Mouse (Mus musculus) intestine, embryonic 14.5 days (tissue): Measurements from ENCODE around the gene Dusp19. TPM values are rescaled to one million over a fixed set of nuclear protein-coding genes. Genes with fewer than 3 reads are reported as not detected.

Source experiments
- ATAC-seq: fragments of 200-750 bp; cut with Nextera tagmentation; replicated peaks from 2 replicates; pipeline ENCODE4 v1.8.0; 2017; ENCODE audit warnings: low read depth, moderate number of reproducible peaks, moderate TSS enrichment, moderate library complexity; ENCODE audit not compliant: low FRiP score, low TSS enrichment
- DNase-seq: peaks from one replicate; pipeline ENCODE4 v3.0.0-alpha.2; 2018; ENCODE audit warnings: low spot score
- H3K27ac ChIP-seq: fragments of 300-500 bp; sonication (generic); 2 replicates; pipeline ENCODE4 v1.5.1; 2014; ENCODE audit warnings: low read depth, mild to moderate bottlenecking, control low read depth
- H3K27me3 ChIP-seq: fragments of 300-500 bp; sonication (generic); replicated peaks from 2 replicates; pipeline ENCODE4 v1.6.1; 2014; ENCODE audit warnings: low read length, control low read depth; ENCODE audit not compliant: control insufficient read depth, insufficient read depth
- H3K36me3 ChIP-seq: fragments of 300-500 bp; sonication (generic); 2 replicates; pipeline ENCODE4 v1.6.1; 2014; ENCODE audit warnings: low read length, control low read depth; ENCODE audit not compliant: control insufficient read depth, insufficient read depth
- H3K4me1 ChIP-seq: fragments of 300-500 bp; sonication (generic); replicated peaks from 2 replicates; pipeline ENCODE4 v1.6.1; 2014; ENCODE audit warnings: low read length, control low read depth, mixed read lengths; ENCODE audit not compliant: control insufficient read depth, insufficient read depth
- H3K4me2 ChIP-seq: fragments of 300-500 bp; sonication (generic); 2 replicates; pipeline ENCODE4 v1.6.1; 2014; ENCODE audit warnings: low read length
- H3K4me3 ChIP-seq: fragments of 300-500 bp; sonication (generic); 2 replicates; pipeline ENCODE4 v1.5.1; 2014; ENCODE audit warnings: low read depth, low read length, control low read depth, mixed read lengths
- H3K9ac ChIP-seq: fragments of 300-500 bp; sonication (generic); 2 replicates; pipeline ENCODE4 v1.6.1; 2014; ENCODE audit warnings: mild to moderate bottlenecking, low read length
- H3K9me3 ChIP-seq: fragments of 300-500 bp; sonication (generic); 2 replicates; pipeline ENCODE4 v1.6.1; 2016; ENCODE audit warnings: low read length, control low read depth; ENCODE audit not compliant: control insufficient read depth
- WGBS: fragments of 180-500 bp; shearing (Covaris S2); extraction: QIAGEN DNeasy Blood & Tissue Kit; methylation state at CpG from one replicate; pipeline ENCODE4 v1.1.7; 2014; 5-methylcytosine and 5-hydroxymethylcytosine counted together
- polyA plus RNA-seq: library from polyadenylated mRNA; unstranded; fragments of >200 nt; fragmentation: Nextera tagmentation; extraction: Ambion mirVana; gene quantifications from 2 replicates; pipeline ENCODE4 v1.2.1, GENCODE M21; 2014

The Dusp19 gene
- 16.4 and 19.5 TPM in 2 replicates for polyA plus RNA-seq

DNA sequence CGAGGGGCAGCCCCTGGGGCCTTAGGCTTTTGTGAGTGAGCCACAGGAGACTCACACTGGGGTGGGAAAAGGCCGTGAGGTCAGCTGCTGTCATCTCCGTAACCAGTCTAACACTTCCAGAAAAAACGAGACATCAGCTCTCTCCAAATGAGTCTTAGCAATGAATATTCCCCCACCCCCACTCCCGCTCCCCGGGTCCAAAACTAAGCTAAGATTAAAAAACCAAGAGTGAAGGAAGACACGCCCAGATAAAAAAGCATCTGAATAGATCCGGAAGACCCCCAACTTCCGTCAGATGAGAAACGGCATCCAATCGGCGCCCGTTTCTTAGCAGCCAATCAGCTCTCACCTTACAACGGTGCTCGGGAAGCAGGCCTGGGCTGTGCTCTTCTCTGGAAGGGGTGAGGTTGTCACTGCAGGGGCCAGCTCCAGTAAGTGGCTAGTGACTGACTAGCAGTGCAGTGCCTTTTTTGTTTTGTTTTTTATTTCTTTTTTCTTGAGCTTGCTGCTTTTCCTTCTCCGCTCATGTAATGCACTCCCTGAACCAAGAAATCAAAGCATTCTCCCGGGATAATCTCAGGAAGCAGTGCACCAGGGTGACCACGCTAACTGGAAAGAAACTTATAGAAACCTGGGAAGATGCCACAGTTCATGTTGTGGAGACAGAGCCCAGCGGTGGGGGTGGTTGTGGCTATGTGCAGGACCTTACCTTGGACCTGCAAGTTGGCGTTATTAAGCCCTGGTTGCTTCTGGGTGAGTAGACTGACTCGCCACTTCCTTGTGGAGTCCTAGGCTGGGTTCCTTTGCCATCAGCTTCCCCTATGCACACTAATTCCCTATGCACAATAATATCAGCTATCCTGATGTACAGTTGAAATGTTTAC, at the start of gene Dusp19, which contains the start of gene Nup35:
TSS of gene Dusp19 (plus strand) at position 192 of the 884 bp plus-strand sequence.
TSS of gene Nup35 (plus strand) at position 383 of the 884 bp plus-strand sequence.
- H3K9ac ChIP-seq: peak within 1 kb of the TSS; percentile 79
- H3K4me3 ChIP-seq: peak within 1 kb of the TSS; percentile 68
- H3K4me2 ChIP-seq: peak within 1 kb of the TSS; percentile 71
- WGBS: 2% methylated on average over 21 of the region's 21 CpGs
- no peaks in the 10 kb centered on the region for H3K27me3 ChIP-seq
- no peaks in the 10 kb centered on the region for H3K9me3 ChIP-seq
- peak; percentile 99 for ATAC-seq
- H3K27ac ChIP-seq: peak within 1 kb of the TSS; percentile 64
- H3K4me1 ChIP-seq: peaks cover 11% of the 10 kb centered on the region
- no peaks in the 10 kb centered on the region for H3K36me3 ChIP-seq
- DNase-seq: peak; percentile 95

DNA sequence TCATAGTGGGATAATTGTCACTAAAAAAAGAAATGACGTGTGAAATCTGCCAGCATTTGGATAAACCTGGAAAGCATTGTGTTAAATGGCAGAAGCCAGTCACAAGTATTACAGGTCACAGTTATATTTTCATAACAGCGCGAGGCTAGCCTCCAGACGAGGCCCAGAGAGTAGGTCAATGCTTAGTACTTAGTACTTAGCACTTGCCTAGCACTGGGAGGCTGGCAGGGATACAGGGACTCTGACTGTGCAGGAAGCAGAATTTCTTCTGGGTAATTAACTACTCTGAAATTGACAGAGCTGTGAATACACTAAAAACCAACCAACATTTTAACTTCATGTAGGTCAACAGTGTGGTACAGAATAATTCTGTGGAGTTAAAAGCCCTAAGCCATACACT, 49.4 kb upstream of the Dusp19 start:
- ATAC-seq: no peak
- 90% methylated on average over 4 of the region's 4 CpGs for WGBS
- no peak overlapping the region for H3K4me3 ChIP-seq
- no peaks in the 10 kb centered on the region for H3K27me3 ChIP-seq
- H3K36me3 ChIP-seq: 0 out of 2 replicates have a peak, but pooled peaks cover 5% of the 10 kb centered on the region
- no peaks in the 10 kb centered on the region for H3K9me3 ChIP-seq
- no peak for DNase-seq
- no peak overlapping the region for H3K4me2 ChIP-seq
- H3K4me1 ChIP-seq: peaks cover under 1% of the 10 kb centered on the region; the same call in 1 of the 2 replicates
- no peak overlapping the region for H3K9ac ChIP-seq
- no peak overlapping the region for H3K27ac ChIP-seq

DNA sequence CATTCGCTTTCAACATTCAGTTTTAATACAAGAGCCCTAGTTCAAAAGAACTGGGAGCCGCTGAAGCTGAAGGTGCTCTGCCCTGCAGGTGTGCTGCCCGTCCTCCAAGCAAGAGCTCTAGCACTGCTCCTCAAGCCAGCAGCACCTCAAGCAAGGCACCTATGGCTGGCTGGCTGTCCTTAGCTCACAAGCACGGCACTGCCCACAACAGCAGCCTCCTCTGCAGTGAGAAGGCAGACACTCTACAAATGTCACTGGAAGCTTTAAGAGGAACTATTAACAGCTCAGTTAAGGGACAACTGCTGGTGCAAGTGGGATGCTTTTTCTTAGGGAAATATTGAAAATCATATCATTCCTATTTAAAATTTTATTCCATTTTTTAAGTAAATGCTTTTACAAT, 46.2 kb upstream of the Dusp19 start:
- Histone ChIP-seq H3K4me1 (0 out of 2 replicates have a peak, but pooled peaks cover 3% of the 10 kb centered on the region), H3K9ac (no peak overlapping the region), H3K4me3 (no peak overlapping the region), H3K27me3 (no peaks in the 10 kb centered on the region), H3K9me3 (no peaks in the 10 kb centered on the region), H3K36me3 (0 out of 2 replicates have a peak, but pooled peaks cover 5% of the 10 kb centered on the region), H3K27ac (no peak overlapping the region), H3K4me2 (no peak overlapping the region)
- DNase-seq: no peak
- no peak for ATAC-seq
- 69% methylated on average over 4 of the region's 4 CpGs for WGBS

DNA sequence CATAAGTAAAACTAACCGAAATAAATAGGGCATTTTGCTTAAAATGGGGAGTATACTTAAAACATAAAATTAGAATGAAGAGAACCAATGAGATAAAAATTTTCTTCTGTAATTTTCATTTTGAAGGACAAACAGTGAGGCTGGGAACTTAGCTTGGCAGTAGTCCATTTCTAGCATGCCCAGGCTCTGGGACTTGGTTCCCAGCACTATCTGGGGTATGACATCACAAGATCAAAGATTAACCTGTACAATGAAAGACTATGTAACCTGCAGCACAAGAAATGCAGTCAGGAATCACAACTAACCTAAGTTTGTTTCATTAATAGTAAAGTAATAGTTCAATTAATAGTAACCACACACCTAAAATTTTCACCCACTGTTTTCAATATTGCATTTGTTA, 39.6 kb upstream of the Dusp19 start:
- ATAC-seq: no peak
- Histone ChIP-seq H3K27me3 (no peaks in the 10 kb centered on the region), H3K4me1 (peaks cover 17% of the 10 kb centered on the region), H3K4me3 (no peak overlapping the region), H3K27ac (no peak overlapping the region), H3K9ac (no peak overlapping the region), H3K9me3 (no peaks in the 10 kb centered on the region), H3K36me3 (no peaks in the 10 kb centered on the region), H3K4me2 (no peak overlapping the region)
- no peak for DNase-seq
- 96% methylated on average over 1 of the region's 1 CpGs for WGBS

DNA sequence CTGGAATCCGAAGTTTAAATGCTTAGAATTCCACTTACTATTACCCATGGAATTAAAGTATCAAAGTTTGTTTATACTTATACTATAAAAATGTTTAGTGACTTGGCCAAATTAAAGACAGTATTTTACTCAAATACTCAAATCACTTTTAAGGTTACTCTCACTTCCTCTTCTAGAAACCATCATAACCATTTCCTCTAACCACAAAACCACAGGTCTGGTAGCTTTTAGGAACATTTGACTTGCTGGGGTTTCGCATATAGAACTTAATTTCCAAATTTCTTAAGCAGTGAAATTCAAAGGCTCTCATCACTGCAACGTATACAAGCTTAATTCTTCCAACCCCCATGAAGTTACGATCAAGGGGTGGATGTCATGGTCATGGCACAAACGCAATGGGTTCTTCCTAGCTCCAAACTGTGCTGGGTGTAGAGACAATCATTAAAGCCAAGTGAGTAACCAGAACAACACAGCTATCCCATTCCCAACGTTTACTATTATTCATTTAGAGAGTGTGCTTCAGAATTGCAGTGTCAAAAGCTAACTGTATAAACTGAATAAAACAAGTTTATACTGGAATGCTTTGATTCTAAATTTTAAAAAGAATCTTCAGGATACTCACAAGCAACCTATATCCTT, 37.5 kb upstream of the Dusp19 start:
- Histone ChIP-seq H3K4me1 (peaks cover 13% of the 10 kb centered on the region), H3K27me3 (no peaks in the 10 kb centered on the region), H3K4me3 (peak overlapping the region; percentile 85), H3K36me3 (no peaks in the 10 kb centered on the region), H3K27ac (no peak overlapping the region), H3K9ac (0 out of 2 replicates have a peak overlapping the region, but pooled peaks have one; percentile 98), H3K4me2 (peak overlapping the region; percentile 56), H3K9me3 (no peaks in the 10 kb centered on the region)
- no peak for DNase-seq
- 30% methylated on average over 6 of the region's 6 CpGs for WGBS
- no peak for ATAC-seq

DNA sequence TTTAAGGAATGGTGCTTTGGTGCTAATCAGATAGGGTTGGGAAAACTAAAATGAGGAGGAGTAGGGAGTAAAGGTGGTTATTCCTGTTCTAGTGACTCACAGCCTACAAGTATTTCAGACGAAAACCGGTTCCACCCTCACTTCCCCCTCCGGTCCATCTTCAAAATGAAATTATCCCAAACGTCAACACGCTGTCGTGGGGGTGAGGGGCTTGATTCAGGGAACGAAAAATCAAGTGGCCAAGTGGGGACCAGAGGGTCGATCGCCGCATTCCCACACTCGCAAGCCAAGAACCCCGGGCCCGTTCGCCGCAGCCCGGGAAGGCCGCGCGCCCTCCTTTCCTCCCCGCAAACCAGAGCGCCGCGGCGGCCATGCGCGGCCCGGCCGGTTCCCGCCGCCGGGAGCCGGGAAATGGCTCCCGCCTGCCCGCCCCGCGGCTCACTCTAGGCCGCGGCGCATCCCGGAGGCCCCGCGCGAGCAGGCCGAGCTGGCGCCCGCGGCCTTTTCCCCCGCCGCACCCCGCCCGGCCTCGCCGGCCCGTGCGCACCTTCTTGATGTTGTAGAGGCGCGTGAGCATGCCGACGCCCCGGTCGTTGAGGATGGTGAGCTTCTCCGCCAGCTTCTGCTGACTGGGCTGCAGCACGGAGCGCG, 36.4 kb upstream of the Dusp19 start:
- under 1% methylated on average over 56 of the region's 65 CpGs for WGBS
- H3K27ac ChIP-seq: peak overlapping the region; percentile 98
- peaks cover 13% of the 10 kb centered on the region for H3K4me1 ChIP-seq
- no peaks in the 10 kb centered on the region for H3K36me3 ChIP-seq
- DNase-seq (peak; percentile 73), ATAC-seq (peak; percentile 79)
- peak overlapping the region; percentile 56 for H3K4me2 ChIP-seq
- H3K27me3 ChIP-seq: no peaks in the 10 kb centered on the region
- H3K9ac ChIP-seq: peak overlapping the region; percentile 98
- peak overlapping the region; percentile 85 for H3K4me3 ChIP-seq
- no peaks in the 10 kb centered on the region for H3K9me3 ChIP-seq

DNA sequence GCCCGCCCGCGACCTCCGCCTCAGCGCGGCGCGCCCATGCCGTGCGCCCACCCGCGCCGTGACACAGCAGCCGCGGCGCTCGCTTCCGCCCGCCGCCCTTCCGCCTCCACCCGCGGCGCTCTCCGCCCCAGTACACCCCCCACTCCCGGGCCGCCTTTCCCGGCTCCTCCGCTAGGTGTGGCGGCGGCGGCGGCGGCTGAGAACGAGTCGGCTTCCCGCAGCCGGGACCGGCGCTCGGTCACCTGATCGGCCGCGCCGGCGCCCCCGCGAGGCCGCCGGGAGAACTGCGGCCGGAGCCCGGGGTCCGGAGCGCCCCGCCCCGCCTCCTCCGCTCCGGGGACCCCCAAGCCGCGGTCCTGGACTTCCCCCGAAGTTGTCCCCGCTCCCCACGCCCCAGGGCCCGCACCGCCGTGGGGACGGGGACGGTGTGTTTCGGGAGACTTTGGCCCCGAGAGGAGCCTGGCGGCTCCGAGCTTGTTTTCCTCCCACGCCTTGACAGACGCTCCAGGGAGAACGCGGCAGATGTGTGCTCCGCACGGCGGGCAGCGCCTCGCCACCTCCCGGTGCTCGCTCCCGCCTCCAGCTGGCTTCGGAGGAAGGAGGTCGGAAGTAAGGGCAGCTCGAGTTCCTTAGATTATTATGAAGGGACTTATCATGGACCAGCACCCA, 35.7 kb upstream of the Dusp19 start, which contains the start of gene Nckap1:
TSS of gene Nckap1 (minus strand) at position 338 of the 669 bp plus-strand sequence.
- Histone ChIP-seq H3K9ac (peak within 1 kb of the TSS; percentile 98), H3K4me1 (peaks cover 13% of the 10 kb centered on the region), H3K9me3 (no peaks in the 10 kb centered on the region), H3K4me3 (peak within 1 kb of the TSS; percentile 85), H3K27me3 (no peaks in the 10 kb centered on the region), H3K4me2 (peak within 1 kb of the TSS; percentile 56), H3K27ac (peak within 1 kb of the TSS; percentile 98), H3K36me3 (no peaks in the 10 kb centered on the region)
- ATAC-seq (peak; percentile 94), DNase-seq (peak; percentile 93)
- WGBS: under 1% methylated on average over 70 of the region's 88 CpGs

DNA sequence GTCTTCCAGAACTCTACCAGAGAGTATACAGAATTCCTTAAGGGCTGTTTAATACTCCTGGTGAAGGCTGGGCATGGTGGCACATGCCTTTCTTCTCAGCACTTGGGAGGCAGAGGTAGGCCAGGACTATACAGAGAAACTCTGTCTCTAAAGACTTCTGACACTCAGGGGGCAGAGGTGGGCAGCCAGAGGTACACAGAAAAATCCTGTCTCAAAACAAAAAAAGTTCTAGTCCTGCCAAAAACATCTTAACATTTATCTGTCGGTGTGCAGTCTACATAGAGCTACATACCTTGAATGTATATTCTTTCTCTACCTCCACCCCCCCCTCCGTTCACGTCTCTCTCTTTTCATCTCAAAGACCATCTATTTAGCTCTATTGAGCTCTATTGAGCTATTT, 34.5 kb upstream of the Dusp19 start:
- 91% methylated on average over 3 of the region's 3 CpGs for WGBS
- Histone ChIP-seq H3K4me3 (no peak overlapping the region), H3K4me1 (peaks cover 13% of the 10 kb centered on the region), H3K9me3 (no peaks in the 10 kb centered on the region), H3K9ac (no peak overlapping the region), H3K27me3 (no peaks in the 10 kb centered on the region), H3K27ac (no peak overlapping the region), H3K36me3 (no peaks in the 10 kb centered on the region), H3K4me2 (no peak overlapping the region)
- DNase-seq (no peak), ATAC-seq (no peak)
